Mouse (Mus musculus) CH12.LX (cell line): ENCODE measurements at regions not wholly inside any gene's neighbourhood (a gene's known extent, or its start where the extent isn't known, plus 50 kb on each side); places are given as distances from the start of the nearest gene placed in this dataset.

Source experiments
- DNase-seq: peaks from one replicate; pipeline ENCODE4 v3.0.0-alpha.2; 2013; ENCODE audit errors: extremely low read depth
- H3K27ac ChIP-seq: 2 replicates; pipeline ENCODE4 v1.5.1; 2012; ENCODE audit warnings: low read depth, mild to moderate bottlenecking, control low read depth, moderate library complexity; ENCODE audit not compliant: insufficient read depth
- H3K27me3 ChIP-seq: replicated peaks from 2 replicates; pipeline ENCODE3; 2012; ENCODE audit warnings: inconsistent platforms
- H3K36me3 ChIP-seq, 2 experiments: replicated peaks in 1 of 2; 2 replicates each; pipeline versions ENCODE3 to v1.6.1; 2012; ENCODE audit warnings: inconsistent platforms in 1 of 2, low read length in 1 of 2, mild to moderate bottlenecking in 1 of 2, mixed read lengths in 1 of 2, moderate library complexity in 1 of 2; ENCODE audit not compliant: control insufficient read depth in 1 of 2, insufficient read depth in 1 of 2
- H3K4me1 ChIP-seq, 2 experiments: 2 replicates each; pipeline ENCODE4 v1.6.1; 2012; ENCODE audit warnings: inconsistent platforms in 1 of 2, moderate library complexity in 1 of 2; ENCODE audit not compliant: insufficient read depth in 2 of 2, control insufficient read depth in 1 of 2
- H3K4me2 ChIP-seq: 2 replicates; pipeline ENCODE4 v1.6.1; 2012; ENCODE audit warnings: low read depth, mild to moderate bottlenecking, control low read depth; ENCODE audit not compliant: poor library complexity, insufficient read depth, severe bottlenecking
- H3K4me3 ChIP-seq, 3 experiments: fragments of 150-350 bp in 1 of 3; sonication (generic) in 1 of 3; replicated peaks in 1 of 3; 2 replicates each; pipeline versions ENCODE3 to v1.5.1; 2011 to 2012; ENCODE audit warnings: low read depth in 2 of 3, low read length in 2 of 3, mild to moderate bottlenecking in 2 of 3, moderate library complexity in 2 of 3, control low read depth in 1 of 3, improper control_type of control experiment in 1 of 3, inconsistent platforms in 1 of 3, mixed read lengths in 1 of 3; ENCODE audit not compliant: poor library complexity in 1 of 3
- H3K79me2 ChIP-seq: replicated peaks from 2 replicates; pipeline ENCODE4 v1.6.1; 2012; ENCODE audit warnings: mild to moderate bottlenecking, moderate library complexity; ENCODE audit not compliant: control insufficient read depth, poor library complexity, insufficient read depth, severe bottlenecking; ENCODE audit errors: extremely low read depth
- H3K9ac ChIP-seq: 2 replicates; pipeline ENCODE4 v1.6.1; 2012; ENCODE audit warnings: low read depth, mild to moderate bottlenecking, control low read depth, moderate library complexity; ENCODE audit not compliant: insufficient read depth
- H3K9me3 ChIP-seq: replicated peaks from 2 replicates; pipeline ENCODE3; 2012; ENCODE audit warnings: low read length, inconsistent platforms, mixed read lengths
- CHD1 ChIP-seq: IDR thresholded peaks from 2 replicates; pipeline ENCODE4 v1.6.1; 2012; ENCODE audit warnings: low read depth, low read length, improper control_type of control experiment, inconsistent platforms
- CTCF ChIP-seq, 2 experiments: IDR thresholded peaks in 1 of 2; conservative IDR thresholded peaks in 1 of 2; 2 replicates each; pipeline ENCODE4 v1.5.1; 2011 to 2012; ENCODE audit warnings: low read depth in 2 of 2, low read length in 2 of 2, improper control_type of control experiment in 1 of 2, inconsistent platforms in 1 of 2, mild to moderate bottlenecking in 1 of 2, moderate library complexity in 1 of 2
- E2F4 ChIP-seq: IDR thresholded peaks from 2 replicates; pipeline ENCODE4 v1.6.1; 2011; ENCODE audit warnings: low read depth, low read length, improper control_type of control experiment; ENCODE audit not compliant: insufficient replicate concordance
- ELF1 ChIP-seq: IDR thresholded peaks from 2 replicates; pipeline ENCODE4 v1.6.1; 2014; ENCODE audit warnings: low read depth, mild to moderate bottlenecking, inconsistent platforms, low read length, improper control_type of control experiment
- ETS1 ChIP-seq: conservative IDR thresholded peaks from 2 replicates; pipeline ENCODE4 v1.6.1; 2012; ENCODE audit warnings: low read depth, mild to moderate bottlenecking, inconsistent platforms, low read length, improper control_type of control experiment, moderate library complexity
- GABPA ChIP-seq: IDR thresholded peaks from 2 replicates; pipeline ENCODE4 v1.6.1; 2012; ENCODE audit warnings: low read depth, low read length, improper control_type of control experiment, inconsistent platforms; ENCODE audit not compliant: insufficient replicate concordance
- HCFC1 ChIP-seq: IDR thresholded peaks from 2 replicates; pipeline ENCODE4 v1.6.1; 2012; ENCODE audit warnings: low read depth, mild to moderate bottlenecking, inconsistent platforms, low read length, improper control_type of control experiment
- IRF4 ChIP-seq: IDR thresholded peaks from 2 replicates; pipeline ENCODE4 v1.6.1; 2014; ENCODE audit warnings: low read depth, mild to moderate bottlenecking, inconsistent platforms, low read length, improper control_type of control experiment
- JUND ChIP-seq: conservative IDR thresholded peaks from 2 replicates; pipeline ENCODE4 v1.6.1; 2011; ENCODE audit warnings: low read depth, low read length, improper control_type of control experiment
- MAFK ChIP-seq: IDR thresholded peaks from 2 replicates; pipeline ENCODE4 v1.6.1; 2011; ENCODE audit warnings: low read length, improper control_type of control experiment; ENCODE audit not compliant: insufficient replicate concordance
- MAX ChIP-seq: IDR thresholded peaks from 2 replicates; pipeline ENCODE4 v1.6.1; 2011; ENCODE audit warnings: low read length, improper control_type of control experiment
- MAZ ChIP-seq: IDR thresholded peaks from 2 replicates; pipeline ENCODE4 v1.6.1; 2012; ENCODE audit warnings: low read depth, mild to moderate bottlenecking, inconsistent platforms, low read length, improper control_type of control experiment, moderate library complexity
- MXI1 ChIP-seq: IDR thresholded peaks from 2 replicates; pipeline ENCODE4 v1.6.1; 2011; ENCODE audit warnings: mild to moderate bottlenecking, low read depth, low read length, improper control_type of control experiment
- NRF1 ChIP-seq: IDR thresholded peaks from 2 replicates; pipeline ENCODE4 v1.6.1; 2014; ENCODE audit warnings: low read depth, mild to moderate bottlenecking, inconsistent platforms, low read length, improper control_type of control experiment, moderate library complexity
- PAX5 ChIP-seq: IDR thresholded peaks from 2 replicates; pipeline ENCODE4 v1.6.1; 2012; ENCODE audit warnings: low read length, inconsistent platforms, mixed read lengths
- POLR2A ChIP-seq: IDR thresholded peaks from 2 replicates; pipeline ENCODE4 v1.6.1; 2011; ENCODE audit warnings: low read depth, mild to moderate bottlenecking, improper control_type of control experiment, low read length
- POLR2AphosphoS2 ChIP-seq: IDR thresholded peaks from 2 replicates; pipeline ENCODE4 v1.6.1; 2011; ENCODE audit warnings: low read depth, low read length, improper control_type of control experiment
- RAD21 ChIP-seq: IDR thresholded peaks from 2 replicates; pipeline ENCODE4 v1.6.1; 2011; ENCODE audit warnings: low read depth, mild to moderate bottlenecking, low read length, improper control_type of control experiment, moderate library complexity
- RCOR1 ChIP-seq: conservative IDR thresholded peaks from 2 replicates; pipeline ENCODE4 v1.6.1; 2012; ENCODE audit warnings: low read depth, mild to moderate bottlenecking, inconsistent platforms, low read length, improper control_type of control experiment
- SIN3A ChIP-seq: IDR thresholded peaks from 2 replicates; pipeline ENCODE4 v1.6.1; 2012; ENCODE audit warnings: low read length, improper control_type of control experiment, inconsistent platforms
- SMC3 ChIP-seq: IDR thresholded peaks from 2 replicates; pipeline ENCODE4 v1.6.1; 2011; ENCODE audit warnings: low read depth, low read length, improper control_type of control experiment
- TCF12 ChIP-seq: IDR thresholded peaks from 2 replicates; pipeline ENCODE4 v1.6.1; 2014; ENCODE audit warnings: low read depth, mild to moderate bottlenecking, inconsistent platforms, low read length, improper control_type of control experiment
- UBTF ChIP-seq: IDR thresholded peaks from 2 replicates; pipeline ENCODE4 v1.6.1; 2012; ENCODE audit warnings: low read depth, mild to moderate bottlenecking, inconsistent platforms, low read length, improper control_type of control experiment, moderate library complexity
- USF1 ChIP-seq: IDR thresholded peaks from 2 replicates; pipeline ENCODE4 v1.6.1; 2014; ENCODE audit warnings: low read depth, mild to moderate bottlenecking, inconsistent platforms, low read length, improper control_type of control experiment
- ZC3H11A ChIP-seq: IDR thresholded peaks from 2 replicates; pipeline ENCODE4 v1.6.1; 2012; ENCODE audit warnings: low read depth, mild to moderate bottlenecking, inconsistent platforms, low read length, improper control_type of control experiment
- ZMIZ1 ChIP-seq: IDR thresholded peaks from 2 replicates; pipeline ENCODE4 v1.6.1; 2012; ENCODE audit warnings: low read depth, mild to moderate bottlenecking, inconsistent platforms, low read length, improper control_type of control experiment
- ZNF384 ChIP-seq: IDR thresholded peaks from 2 replicates; pipeline ENCODE4 v1.6.1; 2012; ENCODE audit warnings: low read depth, low read length, improper control_type of control experiment, inconsistent platforms
- dilution Hi-C: fragments of 300-500 bp; cut with MboI; formaldehyde crosslinking; loops from 2 replicates; pipeline ENCODE4 v1.14.3; 2020; ENCODE audit warnings: low sequenced_read_pairs; ENCODE audit not compliant: extremely low pct_unique_long_range_greater_than_20kb, extremely low pct_ligation_motif_present
- in situ Hi-C: fragments of 300-500 bp; cut with MboI; formaldehyde crosslinking; loops from 3 replicates; pipeline ENCODE4 v1.14.3; 2019; ENCODE audit warnings: low sequenced_read_pairs, low pct_ligation_motif_present, low pct_unique_long_range_greater_than_20kb, mixed read lengths

DNA sequence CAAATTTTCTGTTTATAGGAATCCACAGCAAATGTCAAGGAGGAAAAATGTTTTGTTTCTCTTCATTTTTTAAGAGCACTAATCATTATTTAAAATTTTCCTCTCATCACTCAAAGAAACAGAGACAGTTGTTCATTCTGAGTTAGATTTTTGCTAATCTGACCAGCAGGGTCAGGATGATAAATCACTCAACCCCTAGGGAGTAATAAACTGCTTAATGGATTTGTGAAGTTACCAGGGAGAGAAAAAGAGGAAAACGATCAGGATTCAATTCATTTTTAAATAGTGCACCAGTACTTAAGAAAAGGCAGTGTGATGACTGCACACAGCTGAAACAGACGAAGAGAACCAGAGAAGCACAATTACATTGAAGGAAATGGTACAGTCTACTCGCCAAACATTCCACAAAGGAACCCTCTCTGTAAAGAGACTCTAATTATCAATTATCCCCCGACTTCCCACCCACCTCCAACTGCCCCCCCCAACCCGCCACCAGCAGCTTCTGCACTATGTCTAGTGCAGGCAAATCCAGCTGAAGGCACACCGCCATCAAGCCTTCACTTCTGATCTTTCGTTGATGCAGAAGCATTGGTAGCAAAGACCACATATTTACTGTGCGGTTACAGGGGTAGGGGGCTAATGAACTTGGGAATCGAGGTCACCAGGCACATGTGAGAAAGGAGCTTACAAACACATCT lies 481.9 kb downstream of the Psat1 start:
- Histone ChIP-seq H3K27ac (no peak overlapping the region), H3K4me3 (no peak overlapping the region), H3K4me1 (peaks cover 0 to 4% of the 10 kb centered on the region in 2 experiments; a peak in 1 of 4 replicates), H3K36me3 (no peaks in the 10 kb centered on the region), H3K9ac (no peak overlapping the region), H3K4me2 (no peak overlapping the region), H3K9me3 (no peaks in the 10 kb centered on the region), H3K79me2 (no peaks in the 10 kb centered on the region), H3K27me3 (no peaks in the 10 kb centered on the region)
- in situ Hi-C loops (no loop called here), dilution Hi-C loops (no loop called here)
- no peak for TF ChIP-seq JUND
- TF ChIP-seq IRF4: no peak
- no peak for TF ChIP-seq CHD1
- TF ChIP-seq GABPA: no peak
- no peak for TF ChIP-seq MAFK
- no peak for TF ChIP-seq E2F4
- TF ChIP-seq RAD21: no peak
- no peak for TF ChIP-seq ELF1
- no peak for TF ChIP-seq ZNF384
- no peak for TF ChIP-seq ETS1
- TF ChIP-seq USF1: no peak
- no peak for TF ChIP-seq TCF12
- TF ChIP-seq ZC3H11A: no peak
- no peak for TF ChIP-seq ZMIZ1
- no peak for TF ChIP-seq SMC3
- no peak for TF ChIP-seq RCOR1
- no peak for TF ChIP-seq POLR2AphosphoS2
- no peak for TF ChIP-seq PAX5
- no peak for TF ChIP-seq NRF1
- TF ChIP-seq MXI1: no peak
- no peak for DNase-seq

DNA sequence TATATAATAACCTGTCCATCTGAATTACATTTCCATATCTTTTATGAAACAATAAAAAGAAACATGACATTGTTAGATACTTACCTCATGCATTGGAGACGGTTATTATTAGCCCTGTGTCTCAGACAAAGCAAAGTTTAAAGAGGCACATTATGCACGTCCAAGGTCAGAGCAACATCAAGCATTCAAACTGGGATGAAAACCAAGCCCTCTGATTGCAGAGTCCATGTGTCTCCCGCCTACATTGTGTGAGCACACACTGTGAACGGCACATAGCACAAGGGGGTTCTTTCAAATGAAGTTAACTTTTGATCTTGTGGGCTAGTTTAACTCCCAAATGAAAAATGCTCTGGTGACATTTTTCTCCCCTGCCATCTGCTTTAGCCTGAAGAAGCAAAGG lies 489.3 kb downstream of the Psat1 start:
- no peak overlapping the region for H3K4me2 ChIP-seq
- no peaks in the 10 kb centered on the region for H3K36me3 ChIP-seq
- dilution Hi-C loops (no loop called here), in situ Hi-C loops (no loop called here)
- TF ChIP-seq HCFC1 (no peak), CTCF (conservative IDR thresholded peaks at IDR 0.05 in 1 of 2, IDR thresholded peaks at IDR 0.05 in 1 of 2; ENCODE audit: low read depth in 2 of 2, low read length in 2 of 2) (no peak), MAX (no peak), POLR2A (no peak), E2F4 (no peak), ETS1 (no peak), USF1 (no peak), UBTF (no peak), MAZ (no peak), SIN3A (no peak)
- no peaks in the 10 kb centered on the region for H3K79me2 ChIP-seq
- no peak overlapping the region for H3K27ac ChIP-seq
- H3K4me3 ChIP-seq: no peak overlapping the region
- no peaks in the 10 kb centered on the region for H3K9me3 ChIP-seq
- DNase-seq: no peak
- no peaks in the 10 kb centered on the region for H3K4me1 ChIP-seq
- H3K9ac ChIP-seq: no peak overlapping the region
- no peaks in the 10 kb centered on the region for H3K27me3 ChIP-seq
